ENCODE assay signal across 13 mouse cellular contexts in genomic region chr12:86819163-86819562, GRCm38 (mm10).
DNase-seq lines count a peak whose midpoint lies in the region; ATAC-seq lines count a peak whose summit lies in the region.
"Had no signal": no experiment of that assay in that cellular context is flagged by ENCODE, and none has a peak within 500 bp of the region (broad histone marks: within the 10 kb centered on the region; RNA-seq: fewer than 3 reads in every experiment).

No protein-coding gene starts in this region.

- no peak for ATAC-seq in hindbrain, embryonic 11.5 days (ENCODE audit: low FRiP score)
- no peak for ATAC-seq in megakaryocyte-erythroid progenitor cell, adult 5-6 weeks (replicated peaks; ENCODE audit: low FRiP score, low TSS enrichment, poor library complexity, severe bottlenecking)
- no peak for ATAC-seq in kidney, embryonic 14.5 days (ENCODE audit: low FRiP score, low TSS enrichment)
- ATAC-seq: forebrain, embryonic 13.5 days had no signal

- no peak overlapping the region for H3K4me3 ChIP-seq in hindbrain, embryonic 10.5 days
- H3K4me3 ChIP-seq in hindbrain, embryonic 11.5 days (ENCODE audit: low read depth, low read length): no peak overlapping the region
- H3K4me3 ChIP-seq in kidney, embryonic 14.5 days (ENCODE audit: low read length): no peak overlapping the region
- H3K4me3 ChIP-seq: forebrain, embryonic 13.5 days had no signal

- H3K27me3 ChIP-seq in hindbrain, embryonic 10.5 days (ENCODE audit: insufficient read depth, poor library complexity, severe bottlenecking): peaks cover 15% of the 10 kb centered on the region; the same call in 1 of the 2 replicates
- no peaks in the 10 kb centered on the region for H3K27me3 ChIP-seq in hindbrain, embryonic 11.5 days (ENCODE audit: control insufficient read depth, insufficient read depth, low read length)
- no peaks in the 10 kb centered on the region for H3K27me3 ChIP-seq in kidney, embryonic 14.5 days (ENCODE audit: control insufficient read depth, insufficient read depth, low read length)
- H3K27me3 ChIP-seq: forebrain, embryonic 13.5 days had no signal

- H3K9ac ChIP-seq in hindbrain, embryonic 11.5 days (ENCODE audit: low read depth, low read length): no peak overlapping the region
- no peak overlapping the region for H3K9ac ChIP-seq in kidney, embryonic 14.5 days (ENCODE audit: low read depth, low read length)
- H3K9ac ChIP-seq: forebrain, embryonic 13.5 days; hindbrain, embryonic 14.5 days had no signal

- H3K36me3 ChIP-seq in hindbrain, embryonic 10.5 days: no peaks in the 10 kb centered on the region
- H3K36me3 ChIP-seq in hindbrain, embryonic 11.5 days (ENCODE audit: control insufficient read depth, insufficient read depth, low read length): no peaks in the 10 kb centered on the region
- H3K36me3 ChIP-seq in kidney, embryonic 14.5 days (ENCODE audit: control insufficient read depth, insufficient read depth, low read length): no peaks in the 10 kb centered on the region

- peaks cover 81% of the 10 kb centered on the region for H3K4me1 ChIP-seq in hindbrain, embryonic 10.5 days (replicated peaks)
- peaks cover 34% of the 10 kb centered on the region for H3K4me1 ChIP-seq in hindbrain, embryonic 11.5 days (replicated peaks; ENCODE audit: control insufficient read depth, insufficient read depth, low read length)
- peaks cover 36% of the 10 kb centered on the region for H3K4me1 ChIP-seq in kidney, embryonic 14.5 days (ENCODE audit: control insufficient read depth, insufficient read depth, low read length)

- H3K27ac ChIP-seq in hindbrain, embryonic 10.5 days: peak overlapping the region; percentile 85
- no peak overlapping the region for H3K27ac ChIP-seq in hindbrain, embryonic 11.5 days (ENCODE audit: low read depth, low read length)
- H3K27ac ChIP-seq in kidney, embryonic 14.5 days (ENCODE audit: low read depth, low read length): no peak overlapping the region
- H3K27ac ChIP-seq: forebrain, embryonic 13.5 days; macrophage had no signal

- DNase-seq in hindbrain, embryonic 10.5 days (ENCODE audit: low spot score): no peak
- DNase-seq in hindbrain, embryonic 11.5 days (ENCODE audit: low spot score): no peak
- DNase-seq in CD4-positive helper T cell, adult 2 months (ENCODE audit: low read depth, low spot score): peak; percentile 78
- DNase-seq in T-cell, adult 2 months (ENCODE audit: low spot score): peak; percentile 43
- DNase-seq in lung, postnatal 4 days: peak; percentile 57 to 72
- DNase-seq: embryo, embryonic 11 days; kidney, postnatal 14 days; left cerebral cortex, postnatal 4 days had no signal

- 85% methylated on average over 5 of the region's 5 CpGs for WGBS in hindbrain, embryonic 10.5 days
- 90% methylated on average over 5 of the region's 5 CpGs for WGBS in hindbrain, embryonic 11.5 days
- WGBS in kidney, embryonic 14.5 days: 83% methylated on average over 5 of the region's 5 CpGs

- no peaks in the 10 kb centered on the region for H3K9me3 ChIP-seq in hindbrain, embryonic 10.5 days
- H3K9me3 ChIP-seq in hindbrain, embryonic 11.5 days (ENCODE audit: control insufficient read depth, low read length): no peaks in the 10 kb centered on the region
- no peaks in the 10 kb centered on the region for H3K9me3 ChIP-seq in kidney, embryonic 14.5 days (ENCODE audit: control insufficient read depth, low read length)
- H3K9me3 ChIP-seq: forebrain, embryonic 13.5 days had no signal

- no peak overlapping the region for H3K4me2 ChIP-seq in hindbrain, embryonic 11.5 days (replicated peaks; ENCODE audit: low read depth, low read length)
- H3K4me2 ChIP-seq in kidney, embryonic 14.5 days (replicated peaks; ENCODE audit: low read depth, low read length): no peak overlapping the region
- H3K4me2 ChIP-seq: forebrain, embryonic 13.5 days; hindbrain, embryonic 14.5 days had no signal

Comparison
In these comparisons a context has a peak if more than half of its experiments do, and no peak if none do; other contexts are left out.
1. DNase-seq: peak in CD4-positive helper T cell, adult 2 months (single experiment), T-cell, adult 2 months (single experiment) and lung, postnatal 4 days (2 of 2); none in hindbrain, embryonic 10.5 days (single experiment) and hindbrain, embryonic 11.5 days (single experiment).